Mouse (Mus musculus) ovary, postnatal 36 days (tissue): ENCODE measurements around the gene Pdlim4.

Source experiments
- DNase-seq: peaks from one replicate; pipeline ENCODE4 v3.0.0; 2022; ENCODE audit warnings: low spot score, mixed read lengths

Pdlim4 gene

GRCm38 (mm10) chr11:54091726-54092125, 22.9 kb upstream of the Pdlim4 start:
- DNase-seq, result no peak

GRCm38 (mm10) chr11:54090091-54090879, 21.5 kb upstream of the Pdlim4 start:
- no peak for DNase-seq

- peak; percentile 64 for DNase-seq
Observed at GRCm38 (mm10) chr11:54088947-54089317, 20.1 kb upstream of the Pdlim4 start.

GRCm38 (mm10) chr11:54088253-54088946, 19.6 kb upstream of the Pdlim4 start:
- no peak for DNase-seq

GRCm38 (mm10) chr11:54085816-54086215, 17.0 kb upstream of the Pdlim4 start:
- DNase-seq, result no peak

- no peak for DNase-seq
Observed at GRCm38 (mm10) chr11:54084976-54085375, 16.2 kb upstream of the Pdlim4 start.

- DNase-seq, result no peak
Observed at GRCm38 (mm10) chr11:54082725-54083124, 13.9 kb upstream of the Pdlim4 start.

GRCm38 (mm10) chr11:54080435-54080834, 11.6 kb upstream of the Pdlim4 start:
- DNase-seq, result no peak

- no peak for DNase-seq
Observed at GRCm38 (mm10) chr11:54076101-54076500, 7.3 kb upstream of the Pdlim4 start.

- peak; percentile 8 for DNase-seq
Observed at GRCm38 (mm10) chr11:54075353-54075752, 6.5 kb upstream of the Pdlim4 start.

GRCm38 (mm10) chr11:54073291-54073690, 4.5 kb upstream of the Pdlim4 start:
- DNase-seq, result peak; percentile 6

GRCm38 (mm10) chr11:54071726-54072445, 3.1 kb upstream of the Pdlim4 start:
- DNase-seq, result peak; percentile 78

GRCm38 (mm10) chr11:54067996-54068519, 756 bp downstream of the Pdlim4 start:
- peak; percentile 15 for DNase-seq

- peak; percentile 48 for DNase-seq
Observed at GRCm38 (mm10) chr11:54067318-54067995, 1.4 kb downstream of the Pdlim4 start.

- DNase-seq, result no peak
Observed at GRCm38 (mm10) chr11:54066400-54066799, 2.4 kb downstream of the Pdlim4 start.

- DNase-seq, result peak; percentile 29
Observed at GRCm38 (mm10) chr11:54065915-54066178, 3.0 kb downstream of the Pdlim4 start.

- no peak for DNase-seq
Observed at GRCm38 (mm10) chr11:54065106-54065914, 3.5 kb downstream of the Pdlim4 start.

- DNase-seq, result peak; percentile 53
Observed at GRCm38 (mm10) chr11:54064412-54064978, 4.3 kb downstream of the Pdlim4 start.

GRCm38 (mm10) chr11:54063472-54063775, 5.4 kb downstream of the Pdlim4 start:
- peak; percentile 8 for DNase-seq

- no peak for DNase-seq
Observed at GRCm38 (mm10) chr11:54062753-54063471, 5.9 kb downstream of the Pdlim4 start.
